Mouse (Mus musculus) kidney, postnatal 14 days (tissue): Measurements from ENCODE around the gene Rexo1.

Experiments used
- DNase-seq: peaks from one replicate; pipeline ENCODE4 v3.0.0; 2022; ENCODE audit warnings: mixed read lengths

Rexo1 gene

GRCm38 (mm10) chr10:80584642-80585552 lies 23.5 kb upstream of the Rexo1 start:
- peak; percentile 19 for DNase-seq

- peak; percentile 76 for DNase-seq
Measured at GRCm38 (mm10) chr10:80584045-80584488, 22.7 kb upstream of the Rexo1 start.

GRCm38 (mm10) chr10:80583047-80583446 lies 21.7 kb upstream of the Rexo1 start:
- DNase-seq, result no peak

DNA sequence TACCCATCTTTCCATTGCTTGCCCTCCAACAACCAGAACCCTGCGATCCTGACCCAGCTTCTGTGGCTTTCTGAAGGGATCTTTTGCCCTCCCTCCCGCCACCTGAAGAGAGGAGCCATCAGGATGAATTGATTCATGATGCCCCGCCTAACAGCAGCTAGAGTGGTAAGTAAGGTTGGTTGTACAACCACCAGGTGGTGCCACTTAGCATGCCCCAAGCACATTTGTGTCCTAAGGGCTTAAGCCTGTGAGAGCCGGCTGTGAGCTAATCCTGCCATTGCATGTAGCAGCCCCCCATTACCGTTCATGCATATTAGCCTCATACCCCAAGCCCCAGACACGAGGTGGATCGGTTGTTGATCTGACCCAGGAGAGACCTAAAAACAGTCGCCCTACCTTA lies 17.6 kb upstream of the Rexo1 start:
- DNase-seq, result peak; percentile 80

- DNase-seq, result peak; percentile 92
Measured at GRCm38 (mm10) chr10:80578131-80578750, 16.9 kb upstream of the Rexo1 start.

DNA sequence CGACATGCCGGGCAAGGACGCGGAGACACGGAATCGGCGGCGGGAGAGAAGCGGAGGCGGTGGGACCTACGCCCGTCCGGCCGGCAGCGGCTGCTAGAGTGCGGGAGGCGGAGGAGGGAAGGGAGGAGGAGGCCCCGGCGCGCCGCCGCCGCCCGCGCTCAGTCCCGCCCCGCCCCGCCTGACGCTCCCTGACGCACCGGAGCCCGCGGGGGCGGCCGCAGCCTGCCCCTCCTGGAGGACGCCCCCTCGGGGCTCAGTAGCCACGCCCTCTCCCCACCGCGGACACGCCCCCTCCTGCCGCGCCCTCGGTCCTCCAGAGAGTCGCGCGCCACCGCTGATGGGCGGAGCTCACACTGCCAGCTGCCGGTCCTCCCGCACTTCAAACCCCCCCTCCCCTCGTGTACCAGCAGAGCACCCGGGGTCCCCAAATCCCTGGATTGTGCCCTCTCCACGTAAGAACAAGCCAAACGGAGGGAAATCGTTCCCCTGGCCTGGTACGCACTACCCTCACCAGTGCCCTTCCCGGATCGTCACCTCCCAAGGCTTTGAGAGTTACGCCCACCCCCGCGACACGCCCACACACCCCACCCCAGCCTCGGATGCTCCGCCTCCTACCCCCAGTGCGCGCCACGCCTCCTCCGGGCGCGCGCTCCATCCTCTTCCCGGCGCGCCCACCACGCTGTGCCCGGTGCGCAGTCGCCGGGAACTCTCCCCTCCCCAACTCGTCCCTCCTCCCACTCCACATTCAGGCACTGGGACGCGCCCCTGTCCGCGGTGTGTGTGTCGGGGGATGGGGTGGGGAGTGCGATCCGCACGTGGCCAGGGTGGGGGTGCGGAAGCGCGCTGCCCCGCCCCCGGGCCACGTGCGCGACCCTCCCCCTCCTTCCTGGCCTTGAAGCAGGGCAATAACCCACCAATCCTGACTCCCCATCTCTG lies 16.1 kb upstream of the Rexo1 start, which contains the start of gene Klf16:
Klf16 (minus strand) TSS at position 127 of the 936 bp plus-strand sequence.
- DNase-seq, result peak; percentile 98

DNA sequence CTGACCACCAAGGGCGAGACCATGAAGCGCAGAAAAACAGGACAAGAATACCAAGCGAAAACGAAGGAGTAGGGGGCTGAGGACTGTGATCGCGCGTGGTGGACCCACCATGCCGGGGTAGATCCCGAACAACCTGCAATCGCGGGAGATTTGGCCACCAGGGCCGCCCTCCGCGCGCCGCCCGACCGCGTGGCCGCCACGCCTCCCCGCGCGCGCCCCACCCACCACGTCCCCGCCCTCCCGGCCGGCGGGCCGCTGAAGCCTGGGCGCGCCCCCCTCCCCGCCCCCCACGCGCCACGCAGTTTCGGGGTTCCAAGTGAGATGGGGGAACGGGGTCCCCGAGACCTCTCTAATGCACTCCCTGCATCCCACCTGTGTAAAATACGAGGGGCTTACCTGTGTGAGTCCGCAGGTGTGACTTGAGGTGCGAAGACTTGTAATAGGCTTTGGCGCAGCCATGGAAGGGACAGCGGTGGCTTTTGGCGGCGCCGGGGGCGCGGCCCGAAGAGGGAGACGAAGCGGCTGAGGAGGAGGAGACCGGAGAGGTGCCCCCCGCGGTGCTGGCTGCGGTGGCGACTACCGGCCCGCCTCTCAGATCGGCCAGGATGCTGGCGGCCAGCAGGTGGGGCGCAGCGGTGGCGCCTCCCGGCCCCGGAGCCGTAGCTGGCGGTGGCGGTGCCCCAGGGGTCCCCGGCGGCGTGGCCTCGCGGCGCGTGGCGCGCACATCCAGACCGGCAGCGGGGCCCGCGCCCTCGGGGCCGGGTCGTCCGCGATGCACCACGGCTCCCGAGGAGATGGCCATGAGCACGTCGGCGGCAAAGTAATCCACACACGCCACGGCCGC lies 15.2 kb upstream of the Rexo1 start:
- DNase-seq, result peak; percentile 77

GRCm38 (mm10) chr10:80575925-80576324 lies 14.6 kb upstream of the Rexo1 start:
- DNase-seq, result no peak

DNA sequence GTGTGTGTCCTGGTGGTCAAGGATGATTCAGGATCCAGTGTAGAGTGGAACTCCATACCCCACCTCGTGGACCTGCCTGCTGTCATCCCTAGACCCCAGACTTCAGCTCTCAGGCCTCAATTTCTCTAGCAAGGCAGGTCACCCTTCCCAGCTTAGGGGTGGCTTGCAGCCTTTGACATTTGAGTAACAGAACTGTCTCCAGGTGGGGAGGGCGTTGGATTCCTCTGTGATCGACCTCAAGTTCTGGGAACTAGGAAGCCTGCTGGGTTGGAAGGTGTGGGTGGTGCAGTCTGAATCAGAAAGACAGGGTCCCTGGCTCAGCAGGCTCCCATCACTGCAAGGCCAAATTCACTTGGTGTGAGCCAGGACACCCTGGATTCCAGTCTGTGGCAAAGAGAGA lies 13.5 kb upstream of the Rexo1 start:
- no peak for DNase-seq

DNA sequence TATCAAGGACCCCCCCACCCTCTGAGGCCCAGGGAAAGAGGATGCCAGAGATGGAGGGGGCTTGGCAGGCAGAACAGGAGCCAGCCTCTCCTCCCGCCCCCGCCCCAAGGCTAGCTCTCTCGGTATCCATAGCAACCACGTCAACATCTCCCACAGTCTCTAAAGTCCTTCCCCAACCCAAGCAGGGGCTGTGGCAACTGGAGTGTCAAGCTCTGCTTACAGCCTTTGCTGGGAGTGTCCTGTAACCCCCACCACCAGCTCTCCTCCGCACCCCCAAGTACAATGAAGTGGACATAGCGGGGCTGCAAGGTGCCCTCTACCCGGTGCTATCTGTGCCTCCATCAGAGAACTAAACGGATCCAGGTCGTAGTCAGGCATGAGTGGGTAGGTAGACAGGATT lies 12.6 kb upstream of the Rexo1 start:
- DNase-seq, result no peak

- DNase-seq, result no peak
Measured at GRCm38 (mm10) chr10:80572477-80572876, 11.1 kb upstream of the Rexo1 start.

GRCm38 (mm10) chr10:80570871-80571836 lies 9.8 kb upstream of the Rexo1 start:
- no peak for DNase-seq

DNA sequence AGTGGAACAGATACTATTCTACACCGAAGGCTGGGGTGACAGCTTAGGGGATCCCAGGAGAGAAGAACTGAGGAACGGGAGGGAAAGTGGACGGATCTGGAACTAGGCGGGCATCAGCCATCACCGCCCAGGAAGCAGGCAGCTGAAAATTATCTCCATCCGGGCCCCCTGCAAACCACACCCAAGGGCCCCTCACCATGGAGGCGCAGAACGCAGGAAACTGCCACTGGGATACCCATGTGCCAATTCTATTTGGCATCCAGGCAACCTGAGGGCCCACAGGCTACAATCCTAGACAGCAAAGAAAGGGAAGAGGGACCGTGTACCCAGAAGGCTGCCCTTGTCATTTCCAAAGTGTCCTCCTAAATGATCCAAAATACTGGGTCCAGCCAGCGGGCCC lies 9.1 kb upstream of the Rexo1 start:
- no peak for DNase-seq

GRCm38 (mm10) chr10:80569664-80570066 lies 8.3 kb upstream of the Rexo1 start:
- DNase-seq, result peak; percentile 73

- no peak for DNase-seq
Measured at GRCm38 (mm10) chr10:80568876-80569275, 7.5 kb upstream of the Rexo1 start.

DNA sequence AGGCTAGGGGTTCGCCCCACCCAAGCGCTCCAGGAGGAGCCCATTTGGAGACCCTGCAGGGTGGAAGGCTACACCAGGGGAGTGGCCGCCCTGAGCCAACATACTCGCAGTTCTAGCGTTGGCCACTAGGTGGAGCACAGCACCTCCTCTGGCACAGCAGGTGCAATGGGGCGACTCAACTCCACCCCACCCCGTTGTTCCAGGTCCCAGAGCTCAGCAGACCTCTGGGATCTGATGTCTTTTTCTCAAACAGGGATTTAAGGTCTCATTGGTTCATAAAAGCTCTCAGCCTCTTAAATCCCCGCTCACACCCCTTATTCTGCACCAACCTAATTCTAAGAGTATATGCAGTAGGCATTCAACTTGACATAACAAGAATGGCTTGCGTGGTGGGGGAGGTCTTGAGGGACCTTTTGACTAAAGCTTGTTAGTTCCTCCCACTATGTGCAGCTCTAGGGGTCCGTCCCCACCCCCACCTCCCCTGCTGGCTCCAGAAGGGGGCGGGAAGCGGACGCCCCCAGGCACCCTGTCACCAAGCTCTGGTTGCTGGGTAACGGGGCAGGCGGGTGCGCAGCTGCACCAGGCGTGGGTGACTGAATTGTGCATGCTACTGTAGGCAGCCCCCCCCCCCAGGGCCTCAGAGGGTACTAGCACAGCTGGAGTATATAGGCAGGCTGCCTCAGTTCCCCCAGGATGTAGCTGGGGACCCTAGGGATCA lies 5.2 kb upstream of the Rexo1 start:
- DNase-seq, result peak; percentile 87

GRCm38 (mm10) chr10:80560621-80561020 lies 739 bp downstream of the Rexo1 start:
- peak; percentile 39 for DNase-seq

DNA sequence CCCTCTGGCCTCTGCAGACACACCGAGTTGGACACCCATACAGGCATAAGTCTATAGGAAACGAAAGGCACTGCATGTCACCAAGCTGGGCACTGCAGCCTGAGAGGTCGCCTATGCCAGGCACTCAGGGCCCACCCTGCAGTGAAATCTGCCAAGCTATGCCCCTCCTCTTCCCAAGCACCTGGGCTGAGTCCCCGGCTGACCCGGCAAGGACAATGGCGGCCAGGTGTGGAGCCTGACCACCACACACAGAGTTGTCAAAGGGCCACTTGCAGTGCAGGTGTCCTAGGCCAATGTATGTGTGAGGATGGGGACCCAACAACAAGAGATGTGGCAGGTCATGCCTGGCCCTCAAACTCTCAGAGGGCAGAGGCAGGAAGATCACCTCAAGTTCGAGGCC lies 1.9 kb downstream of the Rexo1 start:
- DNase-seq, result no peak

- peak; percentile 83 for DNase-seq
Measured at GRCm38 (mm10) chr10:80557346-80557965, 3.9 kb downstream of the Rexo1 start.

DNA sequence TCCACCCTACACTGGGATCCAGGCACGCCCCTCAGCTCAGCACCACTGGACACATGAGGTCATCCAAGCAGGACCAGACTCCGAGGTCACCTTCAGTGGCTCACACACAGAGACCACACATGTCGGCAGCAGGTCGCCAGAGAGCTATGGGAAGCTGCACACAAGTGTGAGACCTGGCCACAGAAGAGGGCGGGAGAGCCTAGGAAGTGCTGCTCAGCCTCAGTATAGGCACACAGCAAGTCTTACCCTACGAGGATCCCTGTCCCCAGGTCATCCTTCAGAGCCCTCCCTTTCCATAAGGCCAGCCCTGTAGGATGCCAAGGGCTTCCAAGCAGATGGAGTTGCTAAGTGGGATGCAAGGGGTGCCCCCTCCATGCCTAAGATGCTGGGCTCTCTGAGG lies 7.4 kb downstream of the Rexo1 start:
- no peak for DNase-seq
